Mouse (Mus musculus) C2C12 (cell line): ENCODE results near the gene Slc35d1.

Experiments
- CEBPB ChIP-seq: IDR thresholded peaks from one replicate; pipeline ENCODE4 v1.6.1; 2011; ENCODE audit warnings: low read depth, mild to moderate bottlenecking, control low read depth, moderate library complexity
- CTCF ChIP-seq: IDR thresholded peaks from one replicate; pipeline ENCODE4 v1.5.1; 2011; ENCODE audit not compliant: control insufficient read depth, insufficient read depth, insufficient read length
- MAX ChIP-seq: IDR thresholded peaks from one replicate; pipeline ENCODE4 v1.6.1; 2011; ENCODE audit warnings: mild to moderate bottlenecking, control low read depth
- MYOG ChIP-seq: IDR thresholded peaks from one replicate; pipeline ENCODE4 v1.6.1; 2011; ENCODE audit not compliant: control insufficient read depth, insufficient read length; ENCODE audit errors: extremely low read depth

DNA sequence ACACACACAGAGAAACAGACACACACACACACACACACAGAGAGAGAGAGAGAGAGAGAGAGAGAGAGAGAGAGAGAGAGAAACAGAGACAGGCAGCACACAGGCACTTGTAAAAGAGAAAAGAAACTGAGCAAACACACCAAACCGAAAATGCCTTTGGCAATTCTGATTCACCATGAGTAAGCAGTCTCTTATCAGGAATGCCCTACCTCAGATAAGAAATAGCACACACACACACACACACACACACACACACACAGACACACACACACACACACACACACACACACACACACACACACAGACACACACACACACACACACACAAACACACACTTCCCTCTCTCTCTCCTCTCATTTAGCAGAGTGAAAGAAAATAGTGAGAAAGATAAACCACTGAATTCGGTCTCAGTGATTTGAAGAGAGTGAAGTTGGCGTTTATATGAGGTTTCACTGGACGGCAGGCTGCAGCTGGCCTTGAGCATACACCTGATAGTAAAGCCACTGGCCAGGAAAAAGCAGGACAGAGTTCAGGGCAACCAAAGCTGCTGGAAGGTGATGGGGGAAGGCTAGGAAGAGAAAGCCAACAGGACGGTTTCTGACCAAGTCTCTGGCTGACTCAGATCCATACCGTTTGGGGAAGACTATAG, 34.6 kb upstream of the Slc35d1 start:
- TF ChIP-seq MYOG (no peak), CTCF (no peak), MAX (no peak), CEBPB (no peak)
